Mouse (Mus musculus) CH12.LX (cell line): Measurements from ENCODE around the gene Ccr8. TPM values are rescaled to one million over a fixed set of nuclear protein-coding genes. Genes with fewer than 3 reads are reported as not detected.

Experiments used
- DNase-seq: peaks from one replicate; pipeline ENCODE4 v3.0.0-alpha.2; 2013; ENCODE audit errors: extremely low read depth
- H3K27ac ChIP-seq: 2 replicates; pipeline ENCODE4 v1.5.1; 2012; ENCODE audit warnings: low read depth, mild to moderate bottlenecking, control low read depth, moderate library complexity; ENCODE audit not compliant: insufficient read depth
- H3K27me3 ChIP-seq: replicated peaks from 2 replicates; pipeline ENCODE3; 2012; ENCODE audit warnings: inconsistent platforms
- H3K36me3 ChIP-seq, 2 experiments: replicated peaks in 1 of 2; 2 replicates each; pipeline versions ENCODE3 to v1.6.1; 2012; ENCODE audit warnings: inconsistent platforms in 1 of 2, low read length in 1 of 2, mild to moderate bottlenecking in 1 of 2, mixed read lengths in 1 of 2, moderate library complexity in 1 of 2; ENCODE audit not compliant: control insufficient read depth in 1 of 2, insufficient read depth in 1 of 2
- H3K4me1 ChIP-seq, 2 experiments: 2 replicates each; pipeline ENCODE4 v1.6.1; 2012; ENCODE audit warnings: inconsistent platforms in 1 of 2, moderate library complexity in 1 of 2; ENCODE audit not compliant: insufficient read depth in 2 of 2, control insufficient read depth in 1 of 2
- H3K4me2 ChIP-seq: 2 replicates; pipeline ENCODE4 v1.6.1; 2012; ENCODE audit warnings: low read depth, mild to moderate bottlenecking, control low read depth; ENCODE audit not compliant: poor library complexity, insufficient read depth, severe bottlenecking
- H3K4me3 ChIP-seq, 3 experiments: fragments of 150-350 bp in 1 of 3; sonication (generic) in 1 of 3; replicated peaks in 1 of 3; 2 replicates each; pipeline versions ENCODE3 to v1.5.1; 2011 to 2012; ENCODE audit warnings: low read depth in 2 of 3, low read length in 2 of 3, mild to moderate bottlenecking in 2 of 3, moderate library complexity in 2 of 3, control low read depth in 1 of 3, improper control_type of control experiment in 1 of 3, inconsistent platforms in 1 of 3, mixed read lengths in 1 of 3; ENCODE audit not compliant: poor library complexity in 1 of 3
- H3K79me2 ChIP-seq: replicated peaks from 2 replicates; pipeline ENCODE4 v1.6.1; 2012; ENCODE audit warnings: mild to moderate bottlenecking, moderate library complexity; ENCODE audit not compliant: control insufficient read depth, poor library complexity, insufficient read depth, severe bottlenecking; ENCODE audit errors: extremely low read depth
- H3K9ac ChIP-seq: 2 replicates; pipeline ENCODE4 v1.6.1; 2012; ENCODE audit warnings: low read depth, mild to moderate bottlenecking, control low read depth, moderate library complexity; ENCODE audit not compliant: insufficient read depth
- H3K9me3 ChIP-seq: replicated peaks from 2 replicates; pipeline ENCODE3; 2012; ENCODE audit warnings: low read length, inconsistent platforms, mixed read lengths
- CHD2 ChIP-seq: IDR thresholded peaks from 2 replicates; pipeline ENCODE4 v1.6.1; 2011; ENCODE audit warnings: low read length, improper control_type of control experiment
- CTCF ChIP-seq, 2 experiments: IDR thresholded peaks in 1 of 2; conservative IDR thresholded peaks in 1 of 2; 2 replicates each; pipeline ENCODE4 v1.5.1; 2011 to 2012; ENCODE audit warnings: low read depth in 2 of 2, low read length in 2 of 2, improper control_type of control experiment in 1 of 2, inconsistent platforms in 1 of 2, mild to moderate bottlenecking in 1 of 2, moderate library complexity in 1 of 2
- ELF1 ChIP-seq: IDR thresholded peaks from 2 replicates; pipeline ENCODE4 v1.6.1; 2014; ENCODE audit warnings: low read depth, mild to moderate bottlenecking, inconsistent platforms, low read length, improper control_type of control experiment
- JUN ChIP-seq: IDR thresholded peaks from 2 replicates; pipeline ENCODE4 v1.6.1; 2011; ENCODE audit warnings: low read depth, mild to moderate bottlenecking, low read length, improper control_type of control experiment, moderate library complexity; ENCODE audit not compliant: insufficient read depth
- MEF2A ChIP-seq: IDR thresholded peaks from 2 replicates; pipeline ENCODE4 v1.6.1; 2014; ENCODE audit warnings: low read depth, mild to moderate bottlenecking, inconsistent platforms, low read length, improper control_type of control experiment, borderline replicate concordance
- MXI1 ChIP-seq: IDR thresholded peaks from 2 replicates; pipeline ENCODE4 v1.6.1; 2011; ENCODE audit warnings: mild to moderate bottlenecking, low read depth, low read length, improper control_type of control experiment
- NELFE ChIP-seq: IDR thresholded peaks from 2 replicates; pipeline ENCODE4 v1.6.1; 2011; ENCODE audit warnings: low read depth, low read length, improper control_type of control experiment
- NRF1 ChIP-seq: IDR thresholded peaks from 2 replicates; pipeline ENCODE4 v1.6.1; 2014; ENCODE audit warnings: low read depth, mild to moderate bottlenecking, inconsistent platforms, low read length, improper control_type of control experiment, moderate library complexity
- POLR2A ChIP-seq: IDR thresholded peaks from 2 replicates; pipeline ENCODE4 v1.6.1; 2011; ENCODE audit warnings: low read depth, mild to moderate bottlenecking, improper control_type of control experiment, low read length
- SIN3A ChIP-seq: IDR thresholded peaks from 2 replicates; pipeline ENCODE4 v1.6.1; 2012; ENCODE audit warnings: low read length, improper control_type of control experiment, inconsistent platforms
- SMC3 ChIP-seq: IDR thresholded peaks from 2 replicates; pipeline ENCODE4 v1.6.1; 2011; ENCODE audit warnings: low read depth, low read length, improper control_type of control experiment
- ZC3H11A ChIP-seq: IDR thresholded peaks from 2 replicates; pipeline ENCODE4 v1.6.1; 2012; ENCODE audit warnings: low read depth, mild to moderate bottlenecking, inconsistent platforms, low read length, improper control_type of control experiment
- dilution Hi-C: fragments of 300-500 bp; cut with MboI; formaldehyde crosslinking; loops from 2 replicates; pipeline ENCODE4 v1.14.3; 2020; ENCODE audit warnings: low sequenced_read_pairs; ENCODE audit not compliant: extremely low pct_unique_long_range_greater_than_20kb, extremely low pct_ligation_motif_present
- in situ Hi-C: fragments of 300-500 bp; cut with MboI; formaldehyde crosslinking; loops from 3 replicates; pipeline ENCODE4 v1.14.3; 2019; ENCODE audit warnings: low sequenced_read_pairs, low pct_ligation_motif_present, low pct_unique_long_range_greater_than_20kb, mixed read lengths
- polyA plus RNA-seq: library from polyadenylated mRNA; unstranded; fragments of >175 nt; gene quantifications from 2 replicates; pipeline ENCODE4 v1.2.1, GENCODE M21; 2012; ENCODE audit warnings: low read depth; ENCODE audit not compliant: insufficient read length
- total RNA-seq, 2 experiments: library from RNA; depleted of rRNA; stranded (reverse); fragments of 300-350 nt in 1 of 2; fragments of >200 nt in 1 of 2; gene quantifications; 2 replicates each; pipeline ENCODE4 v1.2.3; 2012 to 2014

Ccr8 gene
- total and polyA plus RNA-seq, 3 experiments = not detected

DNA sequence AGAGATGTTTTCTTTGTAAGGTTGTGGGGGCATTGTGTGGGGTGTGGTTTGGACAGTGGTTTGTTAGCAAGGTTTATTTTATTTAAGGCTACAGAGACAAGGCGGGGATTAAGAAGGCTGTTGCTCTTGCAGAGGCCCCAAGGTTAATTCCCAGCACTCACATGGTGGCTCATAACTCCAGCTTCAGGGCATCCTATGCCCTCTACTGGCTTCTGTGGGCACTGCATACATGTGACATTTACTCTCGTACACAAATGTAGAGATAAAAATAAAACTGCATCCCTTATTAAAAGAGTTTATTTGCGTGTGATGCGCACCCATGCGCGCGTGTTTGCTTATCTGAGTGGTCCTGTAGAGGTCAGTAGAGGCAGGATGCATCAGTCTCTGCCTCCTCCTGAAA lies 2.8 kb upstream of the Ccr8 start:
- Histone ChIP-seq H3K79me2 (no peaks in the 10 kb centered on the region), H3K4me3 (no peak overlapping the region), H3K4me1 (no peaks in the 10 kb centered on the region), H3K9me3 (peaks cover 11% of the 10 kb centered on the region), H3K36me3 (no peaks in the 10 kb centered on the region), H3K27ac (no peak overlapping the region), H3K4me2 (no peak overlapping the region)
- dilution Hi-C loops = no loop called here
- no peak for TF ChIP-seq POLR2A
- TF ChIP-seq CTCF (conservative IDR thresholded peaks at IDR 0.05 in 1 of 2, IDR thresholded peaks at IDR 0.05 in 1 of 2; ENCODE audit: low read depth in 2 of 2, low read length in 2 of 2) = peak; percentile 22 to 32; a peak in 3 of 4 replicates
- TF ChIP-seq MEF2A = no peak
- peak; percentile 17 for TF ChIP-seq SMC3
- TF ChIP-seq, all 38 proteins: peak for 2
- Histone ChIP-seq H3K27me3 (peaks cover 17% of the 10 kb centered on the region), H3K9ac (no peak overlapping the region)
- in situ Hi-C loops = no loop called here
- DNase-seq = no peak

DNA sequence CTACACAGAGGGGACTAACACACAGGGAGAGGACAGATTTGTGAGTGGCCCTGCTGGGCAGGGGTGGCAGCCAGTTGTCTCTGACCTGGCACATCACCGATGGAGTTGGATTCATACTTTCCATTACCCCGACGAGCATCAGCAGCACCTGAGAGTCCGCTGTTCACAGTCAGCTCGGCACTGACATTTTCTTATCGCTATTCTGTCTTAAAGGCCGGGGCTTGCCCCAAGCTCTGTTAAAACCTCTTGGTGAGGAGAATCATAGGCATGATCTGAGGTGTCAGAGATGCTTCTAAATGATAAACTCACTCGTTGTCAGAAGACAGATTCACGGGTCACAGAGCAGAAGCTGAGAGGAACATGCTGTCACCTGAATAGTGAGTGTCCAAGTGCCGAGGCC lies 828 bp upstream of the Ccr8 start:
- TF ChIP-seq ELF1 (no peak), SIN3A (no peak), MEF2A (no peak)
- H3K79me2 ChIP-seq = no peaks in the 10 kb centered on the region
- peaks cover 11% of the 10 kb centered on the region for H3K9me3 ChIP-seq
- H3K4me2 ChIP-seq = no peak overlapping the region
- H3K9ac ChIP-seq = no peak overlapping the region
- peaks cover 8% of the 10 kb centered on the region for H3K27me3 ChIP-seq
- DNase-seq = no peak
- dilution Hi-C loops (no loop called here), in situ Hi-C loops (no loop called here)
- H3K36me3 ChIP-seq = no peaks in the 10 kb centered on the region
- H3K27ac ChIP-seq = no peak overlapping the region
- H3K4me3 ChIP-seq = no peak overlapping the region
- H3K4me1 ChIP-seq = no peaks in the 10 kb centered on the region

DNA sequence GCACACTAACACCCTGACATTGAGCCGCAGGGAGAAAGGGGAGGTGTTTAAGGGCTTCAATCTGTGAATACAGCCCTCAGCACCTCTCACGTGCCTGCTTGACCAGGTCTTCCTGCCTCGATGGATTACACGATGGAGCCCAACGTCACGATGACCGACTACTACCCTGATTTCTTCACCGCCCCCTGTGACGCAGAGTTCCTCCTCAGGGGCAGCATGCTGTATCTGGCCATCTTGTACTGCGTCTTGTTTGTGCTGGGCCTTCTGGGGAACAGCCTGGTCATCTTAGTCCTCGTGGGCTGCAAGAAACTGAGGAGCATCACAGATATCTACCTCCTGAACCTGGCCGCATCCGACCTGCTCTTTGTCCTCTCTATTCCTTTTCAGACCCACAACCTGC lies 1.8 kb downstream of the Ccr8 start:
- no peaks in the 10 kb centered on the region for H3K79me2 ChIP-seq
- H3K4me3 ChIP-seq = no peak overlapping the region
- H3K9me3 ChIP-seq = peaks cover 9% of the 10 kb centered on the region
- no peaks in the 10 kb centered on the region for H3K36me3 ChIP-seq
- peaks cover 0 to 4% of the 10 kb centered on the region in 2 experiments; a peak in 1 of 4 replicates for H3K4me1 ChIP-seq
- H3K27me3 ChIP-seq = peaks cover 1% of the 10 kb centered on the region
- no peak overlapping the region for H3K27ac ChIP-seq
- in situ Hi-C loops = no loop called here
- H3K9ac ChIP-seq = no peak overlapping the region
- no peak overlapping the region for H3K4me2 ChIP-seq
- TF ChIP-seq CHD2 (no peak), NRF1 (no peak), JUN (no peak), MXI1 (no peak), ZC3H11A (no peak), NELFE (no peak)
- TF ChIP-seq, all 38 proteins: peak for 0
- dilution Hi-C loops = no loop called here
- no peak for DNase-seq
